Mouse (Mus musculus): ENCODE measurements around the gene Slc9a6.

DNA sequence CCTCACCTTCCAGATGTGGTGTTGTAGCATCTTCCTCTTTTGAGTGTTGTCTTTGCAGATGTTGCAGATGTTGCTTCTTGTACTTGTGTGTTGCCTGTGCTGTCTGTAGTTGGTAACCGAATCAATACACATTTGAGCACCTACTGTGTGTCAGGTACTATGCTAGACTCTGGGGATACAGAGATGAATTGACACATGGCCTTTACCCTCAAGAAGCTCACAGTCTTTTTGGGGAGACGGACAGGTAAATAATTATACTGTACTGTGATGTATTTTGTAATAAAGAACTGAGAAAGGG lies 40.7 kb downstream of the Slc9a6 start:
- no peak for TF ChIP-seq CTCF (IDR thresholded peaks at IDR 0.05; ENCODE audit: control insufficient read depth, insufficient read depth, low read length)
- TF ChIP-seq POLR2A (IDR thresholded peaks at IDR 0.05; ENCODE audit: borderline replicate concordance, control insufficient read depth, low read depth, low read length) = no peak

Data from bone marrow, adult 2 months (tissue).